Mouse (Mus musculus) bone marrow macrophage, adult 2 months (primary cell): ENCODE data around the gene Rpp25l. TPM values are rescaled to one million over a fixed set of nuclear protein-coding genes. Genes with fewer than 3 reads are reported as not detected.

Source experiments
- H3K27ac ChIP-seq: 2 replicates; pipeline ENCODE4 v1.5.1; 2012; ENCODE audit warnings: low read depth, low read length; ENCODE audit not compliant: insufficient read depth
- H3K4me1 ChIP-seq: 2 replicates; pipeline ENCODE4 v1.6.1; 2012; ENCODE audit warnings: low read length; ENCODE audit not compliant: control insufficient read depth, insufficient read depth
- H3K4me3 ChIP-seq: 2 replicates; pipeline ENCODE4 v1.5.1; 2012; ENCODE audit warnings: mild to moderate bottlenecking, low read length, moderate library complexity; ENCODE audit not compliant: insufficient read depth
- CTCF ChIP-seq: IDR thresholded peaks from 2 replicates; pipeline ENCODE4 v1.5.1; 2012; ENCODE audit warnings: low read depth, mild to moderate bottlenecking, low read length, moderate library complexity
- POLR2A ChIP-seq: IDR thresholded peaks from 2 replicates; pipeline ENCODE4 v1.6.1; 2012; ENCODE audit warnings: mild to moderate bottlenecking, low read depth, low read length, borderline replicate concordance
- polyA plus RNA-seq: library from polyadenylated mRNA; stranded (reverse); fragments of >200 nt; gene quantifications from 2 replicates; pipeline ENCODE4 v1.2.4, GENCODE M21; 2012; ENCODE audit not compliant: missing spikeins, insufficient read depth, insufficient read length

Gene Rpp25l
- polyA plus RNA-seq, 1 experiment: 20.0 TPM

- Histone ChIP-seq H3K4me1 (no peaks in the 10 kb centered on the region), H3K4me3 (no peak overlapping the region), H3K27ac (no peak overlapping the region)
- no peak for TF ChIP-seq POLR2A
- no peak for TF ChIP-seq CTCF
Observed at GRCm38 (mm10) chr4:41679291-41679690, 34.0 kb downstream of the Rpp25l start.

GRCm38 (mm10) chr4:41678863-41679262 is 34.5 kb downstream of the Rpp25l start:
- Histone ChIP-seq H3K4me3 (no peak overlapping the region), H3K27ac (no peak overlapping the region), H3K4me1 (no peaks in the 10 kb centered on the region)
- TF ChIP-seq POLR2A (no peak), CTCF (no peak)

- H3K27ac ChIP-seq: no peak overlapping the region
- TF ChIP-seq POLR2A: no peak
- no peak for TF ChIP-seq CTCF
- H3K4me1 ChIP-seq: no peaks in the 10 kb centered on the region
- no peak overlapping the region for H3K4me3 ChIP-seq
Observed at GRCm38 (mm10) chr4:41677006-41677629, 36.2 kb downstream of the Rpp25l start.

- Histone ChIP-seq H3K27ac (no peak overlapping the region), H3K4me1 (no peaks in the 10 kb centered on the region), H3K4me3 (no peak overlapping the region)
- TF ChIP-seq CTCF: no peak
- no peak for TF ChIP-seq POLR2A
Observed at GRCm38 (mm10) chr4:41676248-41677005, 36.9 kb downstream of the Rpp25l start.

- H3K27ac ChIP-seq: no peak overlapping the region
- no peak for TF ChIP-seq CTCF
- no peak for TF ChIP-seq POLR2A
- no peak overlapping the region for H3K4me3 ChIP-seq
- no peaks in the 10 kb centered on the region for H3K4me1 ChIP-seq
Observed at GRCm38 (mm10) chr4:41673186-41673585, 40.1 kb downstream of the Rpp25l start.

GRCm38 (mm10) chr4:41672522-41672963 is 40.8 kb downstream of the Rpp25l start:
- no peaks in the 10 kb centered on the region for H3K4me1 ChIP-seq
- no peak overlapping the region for H3K27ac ChIP-seq
- no peak overlapping the region for H3K4me3 ChIP-seq
- no peak for TF ChIP-seq POLR2A
- TF ChIP-seq CTCF: no peak

GRCm38 (mm10) chr4:41671963-41672480 is 41.3 kb downstream of the Rpp25l start:
- TF ChIP-seq CTCF (no peak), POLR2A (no peak)
- Histone ChIP-seq H3K4me3 (no peak overlapping the region), H3K4me1 (no peaks in the 10 kb centered on the region), H3K27ac (no peak overlapping the region)

GRCm38 (mm10) chr4:41671500-41671899 is 41.8 kb downstream of the Rpp25l start:
- no peak overlapping the region for H3K27ac ChIP-seq
- no peak overlapping the region for H3K4me3 ChIP-seq
- no peaks in the 10 kb centered on the region for H3K4me1 ChIP-seq
- TF ChIP-seq POLR2A: no peak
- TF ChIP-seq CTCF: no peak

GRCm38 (mm10) chr4:41670836-41671235 is 42.5 kb downstream of the Rpp25l start:
- no peak overlapping the region for H3K27ac ChIP-seq
- TF ChIP-seq POLR2A (no peak), CTCF (no peak)
- no peak overlapping the region for H3K4me3 ChIP-seq

GRCm38 (mm10) chr4:41666646-41667045 is 46.7 kb downstream of the Rpp25l start:
- no peak for TF ChIP-seq CTCF
- TF ChIP-seq POLR2A: no peak
- Histone ChIP-seq H3K4me3 (no peak overlapping the region), H3K4me1 (no peaks in the 10 kb centered on the region), H3K27ac (no peak overlapping the region)

More at GRCm38 (mm10) chr4:41670836-41671235, 42.5 kb downstream of the Rpp25l start:
- no peaks in the 10 kb centered on the region for H3K4me1 ChIP-seq

- H3K27ac ChIP-seq: no peak overlapping the region
- H3K4me3 ChIP-seq: no peak overlapping the region
- H3K4me1 ChIP-seq: no peaks in the 10 kb centered on the region
- TF ChIP-seq CTCF (no peak), POLR2A (no peak)
Observed at GRCm38 (mm10) chr4:41665009-41665675, 48.2 kb downstream of the Rpp25l start.
